Mouse (Mus musculus): ENCODE data around the gene Mrps33. TPM values are rescaled to one million over a fixed set of nuclear protein-coding genes. Genes with fewer than 3 reads are reported as not detected.

Gene Mrps33
- polyA plus RNA-seq, 1 experiment from 2014 or later: 186 TPM

DNA sequence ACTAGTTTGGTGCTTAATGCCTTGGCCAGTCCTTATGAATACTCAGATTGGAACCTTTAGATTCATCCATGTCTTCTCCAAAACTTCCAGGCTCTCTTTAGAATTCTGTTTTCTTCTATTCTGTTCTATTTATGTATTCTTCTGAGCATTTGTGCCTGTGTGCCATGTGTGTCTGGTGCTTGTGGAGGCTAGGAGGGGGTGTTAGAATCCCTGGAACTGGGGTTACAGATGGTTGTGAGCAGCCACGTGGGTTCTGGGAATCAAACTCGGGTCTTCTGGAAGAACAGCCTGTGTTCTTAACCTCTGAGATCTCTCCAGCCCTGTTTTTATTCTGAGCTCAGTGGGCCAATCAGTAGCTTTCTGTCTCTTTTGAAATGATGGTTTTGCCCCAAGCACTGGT is 13.7 kb downstream of the Mrps33 start:
- Histone ChIP-seq H3K36me3 (replicated peaks) (peaks cover 23% of the 10 kb centered on the region), H3K4me1 (no peaks in the 10 kb centered on the region), H3K9me3 (peaks cover 6% of the 10 kb centered on the region; the same call in 1 of the 2 replicates), H3K27me3 (ENCODE audit: poor library complexity, severe bottlenecking) (no peaks in the 10 kb centered on the region), H3K27ac (no peak overlapping the region), H3K4me3 (no peak overlapping the region)
- WGBS: 82% methylated on average over 2 of the region's 2 CpGs
- DNase-seq (ENCODE audit: extremely low spot score, low spot score): no peak

DNA sequence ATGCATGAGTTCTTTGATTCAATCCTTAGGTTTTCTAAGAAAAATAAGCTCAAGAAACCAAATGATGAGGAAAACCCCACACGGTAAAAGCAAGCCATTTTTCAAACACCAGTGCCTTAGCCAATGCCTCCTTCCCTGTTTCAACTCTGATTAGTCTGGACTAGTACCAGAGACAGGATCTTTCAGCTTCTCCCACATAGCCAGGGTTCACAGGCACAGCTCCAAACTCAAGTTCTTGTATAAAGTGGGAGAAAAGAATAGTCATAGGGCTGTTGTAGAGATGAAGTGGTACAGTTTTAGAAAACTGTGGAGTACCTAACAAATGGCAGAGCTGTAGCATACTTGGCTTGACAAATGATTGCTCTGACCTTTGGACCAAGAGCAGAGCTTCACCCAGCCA is 14.6 kb downstream of the Mrps33 start:
- no peak for DNase-seq (ENCODE audit: extremely low spot score, low spot score)
- Histone ChIP-seq H3K4me1 (no peaks in the 10 kb centered on the region), H3K9me3 (peaks cover 6% of the 10 kb centered on the region; the same call in 1 of the 2 replicates), H3K36me3 (replicated peaks) (peaks cover 14% of the 10 kb centered on the region), H3K27ac (no peak overlapping the region), H3K27me3 (ENCODE audit: poor library complexity, severe bottlenecking) (no peaks in the 10 kb centered on the region), H3K4me3 (no peak overlapping the region)
- 90% methylated on average over 1 of the region's 1 CpGs for WGBS

DNA sequence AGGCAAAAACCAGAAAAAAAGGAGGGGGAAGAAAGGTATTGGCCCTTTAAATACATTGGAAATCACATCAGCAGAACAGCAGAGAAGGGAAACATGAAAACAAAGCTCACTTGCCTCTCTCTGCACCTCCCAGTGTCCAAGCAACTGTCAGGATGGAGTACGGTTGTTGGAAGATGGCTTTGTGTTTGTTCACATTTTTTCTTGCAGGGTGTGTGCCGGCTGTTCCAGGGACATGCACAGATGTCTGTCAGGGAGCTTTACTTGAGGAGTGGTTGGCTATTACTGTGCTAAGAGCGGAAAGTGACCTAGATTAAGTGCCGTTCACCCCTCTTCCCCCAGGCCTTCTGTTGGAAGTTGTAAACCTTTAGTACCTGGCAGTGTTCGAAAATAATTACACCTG is 19.0 kb downstream of the Mrps33 start:
- H3K27ac ChIP-seq: no peak overlapping the region
- 84% methylated on average over 5 of the region's 5 CpGs for WGBS
- H3K36me3 ChIP-seq (replicated peaks): no peaks in the 10 kb centered on the region
- no peak for DNase-seq (ENCODE audit: extremely low spot score, low spot score)
- peaks cover 9% of the 10 kb centered on the region for H3K4me1 ChIP-seq
- H3K27me3 ChIP-seq (ENCODE audit: poor library complexity, severe bottlenecking): no peaks in the 10 kb centered on the region
- no peak overlapping the region for H3K4me3 ChIP-seq
- H3K9me3 ChIP-seq: no peaks in the 10 kb centered on the region

DNA sequence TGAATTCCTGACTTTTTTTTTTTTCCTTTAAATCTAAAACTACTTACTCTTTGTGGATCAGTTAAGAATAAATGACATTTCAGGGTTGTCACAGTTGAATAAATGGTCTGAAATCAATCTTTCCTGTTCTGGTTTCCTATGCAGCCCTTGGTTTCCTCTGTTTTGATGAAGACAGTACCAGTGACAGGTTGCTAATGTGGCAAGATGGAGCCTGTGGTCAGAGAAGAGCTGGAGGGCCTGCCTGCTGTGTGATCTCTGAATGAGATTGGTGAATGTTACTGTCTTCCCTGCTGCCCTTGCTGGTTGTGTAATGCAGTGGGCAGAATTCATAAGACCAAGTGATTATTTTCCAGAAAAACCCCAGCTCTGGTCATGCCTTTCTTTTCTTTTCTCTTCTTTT is 22.4 kb downstream of the Mrps33 start:
- DNase-seq (ENCODE audit: extremely low spot score, low spot score): no peak
- no peaks in the 10 kb centered on the region for H3K36me3 ChIP-seq (replicated peaks)
- no peak overlapping the region for H3K27ac ChIP-seq
- peaks cover 9% of the 10 kb centered on the region for H3K4me1 ChIP-seq
- H3K27me3 ChIP-seq (ENCODE audit: poor library complexity, severe bottlenecking): no peaks in the 10 kb centered on the region
- H3K4me3 ChIP-seq: no peak overlapping the region
- no peaks in the 10 kb centered on the region for H3K9me3 ChIP-seq

DNA sequence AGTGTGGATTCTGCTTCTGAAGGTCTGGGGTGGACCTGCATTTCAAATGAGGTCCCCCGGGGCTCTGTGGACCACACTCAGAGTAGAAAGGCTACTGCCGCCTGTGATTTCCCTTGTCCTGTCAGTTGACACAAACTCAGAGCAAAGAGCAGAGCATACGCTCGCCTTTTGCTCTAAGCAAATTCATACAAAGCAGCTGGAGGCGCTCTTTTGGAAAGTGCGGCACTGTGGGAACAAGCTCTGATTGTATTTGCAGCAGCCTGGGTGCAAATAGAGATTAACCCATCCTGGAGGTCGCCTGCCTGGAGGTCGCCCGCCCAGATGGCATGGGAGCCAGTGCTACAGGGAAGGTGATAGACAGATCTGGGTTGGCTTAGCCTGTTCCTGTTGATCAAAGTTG is 23.0 kb downstream of the Mrps33 start:
- Histone ChIP-seq H3K27ac (peak overlapping the region; percentile 31; the same call in 1 of the 2 replicates), H3K36me3 (replicated peaks) (no peaks in the 10 kb centered on the region), H3K4me3 (peak overlapping the region; percentile 8; the same call in 1 of the 2 replicates), H3K9me3 (no peaks in the 10 kb centered on the region), H3K27me3 (ENCODE audit: poor library complexity, severe bottlenecking) (no peaks in the 10 kb centered on the region), H3K4me1 (peaks cover 9% of the 10 kb centered on the region)
- 14% methylated on average over 9 of the region's 9 CpGs for WGBS
- peak; percentile 44 for DNase-seq (ENCODE audit: extremely low spot score, low spot score)

DNA sequence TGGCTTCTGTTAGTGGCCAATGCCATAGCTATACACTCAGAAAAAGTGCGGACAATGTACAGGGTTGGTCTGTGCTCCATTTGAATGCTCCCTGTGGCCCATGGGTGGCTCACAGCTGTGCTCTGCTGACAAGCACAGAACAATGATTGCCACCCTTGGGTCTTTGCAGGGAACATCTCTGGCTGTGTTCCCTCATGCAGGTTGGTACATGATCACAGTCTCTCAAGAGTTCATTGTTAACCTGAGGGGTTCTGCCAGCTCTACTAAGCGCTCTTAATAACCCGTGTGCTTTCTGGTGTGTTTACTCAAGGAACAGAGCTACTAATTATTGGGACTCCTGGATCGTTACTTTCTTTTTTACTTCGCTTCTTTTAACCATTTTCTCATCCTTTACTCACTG is 24.8 kb downstream of the Mrps33 start:
- no peak for DNase-seq (ENCODE audit: extremely low spot score, low spot score)
- Histone ChIP-seq H3K4me3 (no peak overlapping the region), H3K27me3 (ENCODE audit: poor library complexity, severe bottlenecking) (no peaks in the 10 kb centered on the region), H3K36me3 (replicated peaks) (no peaks in the 10 kb centered on the region), H3K9me3 (no peaks in the 10 kb centered on the region), H3K27ac (no peak overlapping the region), H3K4me1 (peaks cover 22% of the 10 kb centered on the region)
- 77% methylated on average over 5 of the region's 5 CpGs for WGBS

DNA sequence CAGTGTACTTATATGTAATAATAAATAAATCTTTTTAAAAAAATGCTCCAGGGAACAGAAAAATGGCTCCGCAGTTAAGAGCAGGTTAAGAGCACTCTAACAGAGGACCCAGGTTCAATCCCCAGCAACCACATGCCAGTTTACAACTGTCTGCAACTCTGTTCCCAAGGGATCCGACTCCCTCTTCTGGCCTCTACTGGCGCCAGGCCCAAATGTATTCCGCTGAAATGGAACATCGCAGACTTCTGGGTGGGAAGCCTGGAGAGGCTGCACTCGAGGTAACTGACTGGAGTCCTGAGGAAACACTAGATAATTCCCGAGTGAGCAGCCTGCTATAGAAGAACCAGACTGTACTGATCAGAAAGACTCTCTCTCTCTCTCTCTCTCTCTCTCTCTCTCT is 27.3 kb downstream of the Mrps33 start:
- WGBS: 74% methylated on average over 7 of the region's 7 CpGs
- Histone ChIP-seq H3K9me3 (no peaks in the 10 kb centered on the region), H3K4me3 (no peak overlapping the region), H3K36me3 (replicated peaks) (no peaks in the 10 kb centered on the region), H3K27me3 (ENCODE audit: poor library complexity, severe bottlenecking) (no peaks in the 10 kb centered on the region), H3K27ac (no peak overlapping the region), H3K4me1 (peaks cover 29% of the 10 kb centered on the region)
- no peak for DNase-seq (ENCODE audit: extremely low spot score, low spot score)

- no peak for DNase-seq (ENCODE audit: extremely low spot score, low spot score)
- WGBS: 29% methylated on average over 3 of the region's 3 CpGs
These were observed 28.2 kb downstream of the Mrps33 start for GRCm38 (mm10) chr6:39782618-39783017.

DNA sequence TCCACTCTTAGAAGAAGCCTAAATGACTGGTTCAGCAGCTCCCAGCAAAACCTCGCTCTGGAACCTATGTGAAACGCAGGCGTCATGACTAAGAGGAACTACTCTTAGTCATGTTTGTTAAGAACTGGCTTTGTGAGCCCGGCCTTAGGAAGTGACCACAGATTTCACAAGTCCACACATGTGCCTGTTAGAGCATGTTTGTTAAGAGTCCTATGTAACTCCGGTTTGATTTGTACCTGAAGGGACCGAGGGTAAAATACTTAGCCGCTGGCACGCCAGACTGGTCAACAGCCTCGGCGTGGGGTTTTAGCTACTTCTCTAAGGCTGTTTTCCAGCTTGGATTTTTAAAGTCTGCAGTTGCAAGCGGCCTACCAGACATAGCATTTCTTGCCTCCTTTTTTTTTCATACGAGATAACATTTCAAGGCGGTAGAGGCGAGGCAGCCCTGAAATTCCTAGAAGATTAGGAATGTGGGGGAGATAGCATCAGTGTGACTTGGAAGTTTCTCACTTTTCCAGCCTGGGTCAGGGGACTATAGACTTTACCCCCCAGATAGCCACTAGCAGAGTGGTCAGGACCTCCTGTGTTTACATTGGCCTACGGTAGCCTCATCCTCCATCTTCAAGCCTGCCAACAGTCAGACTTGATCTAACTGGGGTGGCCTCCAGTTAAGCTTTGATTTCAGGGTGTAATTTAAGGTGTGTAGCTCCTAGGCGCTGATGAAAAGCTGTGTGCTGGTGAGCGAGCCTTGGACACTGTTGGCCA is 28.8 kb downstream of the Mrps33 start:
- peaks cover 20% of the 10 kb centered on the region for H3K4me1 ChIP-seq
- no peaks in the 10 kb centered on the region for H3K27me3 ChIP-seq (ENCODE audit: poor library complexity, severe bottlenecking)
- no peaks in the 10 kb centered on the region for H3K9me3 ChIP-seq
- peak; percentile 21 for DNase-seq (ENCODE audit: extremely low spot score, low spot score)
- no peaks in the 10 kb centered on the region for H3K36me3 ChIP-seq (replicated peaks)
- 56% methylated on average over 17 of the region's 17 CpGs for WGBS
- peak overlapping the region; percentile 41; the same call in 1 of the 2 replicates for H3K4me3 ChIP-seq
- 0 out of 2 replicates have a peak overlapping the region, but pooled peaks have one; percentile 35 for H3K27ac ChIP-seq

More at GRCm38 (mm10) chr6:39782618-39783017, 28.2 kb downstream of the Mrps33 start:
- no peaks in the 10 kb centered on the region for H3K9me3 ChIP-seq
- peaks cover 23% of the 10 kb centered on the region for H3K4me1 ChIP-seq
- H3K27me3 ChIP-seq (ENCODE audit: poor library complexity, severe bottlenecking): no peaks in the 10 kb centered on the region
- H3K27ac ChIP-seq: no peak overlapping the region
- H3K4me3 ChIP-seq: no peak overlapping the region
- no peaks in the 10 kb centered on the region for H3K36me3 ChIP-seq (replicated peaks)

GRCm38 (mm10) chr6:39780857-39781666 is 29.7 kb downstream of the Mrps33 start:
- Histone ChIP-seq H3K36me3 (replicated peaks) (no peaks in the 10 kb centered on the region), H3K27me3 (ENCODE audit: poor library complexity, severe bottlenecking) (no peaks in the 10 kb centered on the region), H3K4me3 (peak overlapping the region; percentile 41), H3K27ac (peak overlapping the region; percentile 81), H3K9me3 (no peaks in the 10 kb centered on the region), H3K4me1 (peaks cover 20% of the 10 kb centered on the region)
- peak; percentile 42 for DNase-seq (ENCODE audit: extremely low spot score, low spot score)
- 2% methylated on average over 18 of the region's 18 CpGs for WGBS

DNA sequence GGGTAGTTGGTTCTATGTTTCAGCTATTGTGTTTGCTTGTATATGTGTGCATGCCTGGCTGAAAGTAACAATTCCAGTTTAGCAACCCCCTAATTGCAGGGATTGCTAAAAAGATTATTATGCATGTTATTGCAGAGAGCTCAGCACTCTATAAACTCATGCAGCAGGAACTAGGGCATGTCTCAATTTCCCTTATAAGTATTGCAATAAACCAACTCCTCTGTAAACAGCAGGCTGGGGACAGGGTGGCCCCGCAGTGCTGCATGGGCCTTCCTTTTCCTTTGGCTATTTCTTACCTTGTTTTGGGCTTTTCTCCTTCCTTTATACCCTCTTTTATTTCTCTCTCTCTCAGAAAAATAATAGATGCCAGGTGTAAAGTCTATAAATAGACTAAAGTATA is 32.3 kb downstream of the Mrps33 start:
- no peaks in the 10 kb centered on the region for H3K36me3 ChIP-seq (replicated peaks)
- no peak overlapping the region for H3K4me3 ChIP-seq
- WGBS: 95% methylated on average over 1 of the region's 1 CpGs
- no peak for DNase-seq (ENCODE audit: extremely low spot score, low spot score)
- peaks cover 20% of the 10 kb centered on the region for H3K4me1 ChIP-seq
- no peaks in the 10 kb centered on the region for H3K27me3 ChIP-seq (ENCODE audit: poor library complexity, severe bottlenecking)
- H3K9me3 ChIP-seq: no peaks in the 10 kb centered on the region
- H3K27ac ChIP-seq: no peak overlapping the region

DNA sequence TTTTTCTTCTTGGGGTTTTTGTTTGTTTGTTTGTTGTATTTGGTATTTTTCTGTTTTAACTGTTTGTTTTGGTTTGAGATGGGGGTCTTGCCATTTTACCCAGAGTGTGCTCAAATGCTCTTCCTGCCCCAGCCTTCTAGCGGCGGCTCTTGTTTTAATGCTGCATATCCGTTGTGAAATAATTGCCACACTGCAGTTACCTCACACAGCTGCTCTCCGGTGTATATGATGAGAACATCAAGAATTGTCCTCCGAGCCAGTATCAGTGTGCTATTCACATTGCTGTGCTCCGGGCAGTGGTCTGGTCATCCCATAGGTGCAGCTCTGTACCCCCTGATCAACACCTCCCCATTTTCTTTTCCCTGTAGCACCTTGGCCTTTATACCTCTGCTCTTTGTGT is 34.5 kb downstream of the Mrps33 start:
- WGBS: 92% methylated on average over 6 of the region's 6 CpGs
- peaks cover 10% of the 10 kb centered on the region for H3K4me1 ChIP-seq
- DNase-seq (ENCODE audit: extremely low spot score, low spot score): no peak
- H3K27ac ChIP-seq: no peak overlapping the region
- no peaks in the 10 kb centered on the region for H3K9me3 ChIP-seq
- H3K36me3 ChIP-seq (replicated peaks): no peaks in the 10 kb centered on the region
- no peaks in the 10 kb centered on the region for H3K27me3 ChIP-seq (ENCODE audit: poor library complexity, severe bottlenecking)
- no peak overlapping the region for H3K4me3 ChIP-seq

GRCm38 (mm10) chr6:39775029-39775428 is 35.8 kb downstream of the Mrps33 start:
- DNase-seq (ENCODE audit: extremely low spot score, low spot score): no peak
- H3K9me3 ChIP-seq: no peaks in the 10 kb centered on the region
- no peaks in the 10 kb centered on the region for H3K27me3 ChIP-seq (ENCODE audit: poor library complexity, severe bottlenecking)
- no peaks in the 10 kb centered on the region for H3K36me3 ChIP-seq (replicated peaks)
- H3K27ac ChIP-seq: no peak overlapping the region
- 89% methylated on average over 9 of the region's 9 CpGs for WGBS
- H3K4me3 ChIP-seq: no peak overlapping the region
- H3K4me1 ChIP-seq: no peaks in the 10 kb centered on the region

All from forebrain, embryonic 10.5 days (tissue).